Comparison of ENCODE assay signal across 14 mouse cellular contexts in genomic region chr4:82730248-82730887, GRCm38 (mm10). TPM values are rescaled to one million over a fixed set of nuclear protein-coding genes. Genes with fewer than 3 reads are reported as not detected.
DNase-seq lines count a peak whose midpoint lies in the region; ATAC-seq lines count a peak whose summit lies in the region.
"Had no signal": no experiment of that assay in that cellular context is flagged by ENCODE, and none has a peak within 500 bp of the region (broad histone marks: within the 10 kb centered on the region; RNA-seq: fewer than 3 reads in every experiment).

No protein-coding gene starts in this region.

- no peaks in the 10 kb centered on the region for H3K9me3 ChIP-seq in forebrain, embryonic 11.5 days (ENCODE audit: control insufficient read depth, low read length)
- H3K9me3 ChIP-seq in forebrain, embryonic 15.5 days, result no peaks in the 10 kb centered on the region
- no peaks in the 10 kb centered on the region for H3K9me3 ChIP-seq in hindbrain, embryonic 16.5 days (ENCODE audit: control insufficient read depth, low read length)
- H3K9me3 ChIP-seq in midbrain, embryonic 16.5 days (replicated peaks; ENCODE audit: control insufficient read depth, low read length, poor library complexity, severe bottlenecking), result no peaks in the 10 kb centered on the region
- H3K9me3 ChIP-seq: intestine, embryonic 15.5 days had no signal

- no peaks in the 10 kb centered on the region for H3K36me3 ChIP-seq in forebrain, embryonic 11.5 days (ENCODE audit: control insufficient read depth, insufficient read depth, low read length)
- H3K36me3 ChIP-seq in forebrain, embryonic 15.5 days, result no peaks in the 10 kb centered on the region
- no peaks in the 10 kb centered on the region for H3K36me3 ChIP-seq in hindbrain, embryonic 16.5 days (ENCODE audit: control insufficient read depth, insufficient read depth, low read length)
- H3K36me3 ChIP-seq in midbrain, embryonic 16.5 days (ENCODE audit: control insufficient read depth, insufficient read depth, low read length), result no peaks in the 10 kb centered on the region
- H3K36me3 ChIP-seq: intestine, embryonic 15.5 days had no signal

- H3K9ac ChIP-seq in forebrain, embryonic 11.5 days (ENCODE audit: low read length), result no peak overlapping the region
- no peak overlapping the region for H3K9ac ChIP-seq in forebrain, embryonic 15.5 days (replicated peaks)
- H3K9ac ChIP-seq in hindbrain, embryonic 16.5 days (ENCODE audit: low read depth, low read length), result no peak overlapping the region
- H3K9ac ChIP-seq in midbrain, embryonic 16.5 days (ENCODE audit: low read depth, low read length), result no peak overlapping the region
- H3K9ac ChIP-seq: intestine, embryonic 15.5 days; liver, postnatal 0 days had no signal

- WGBS in forebrain, embryonic 11.5 days, result 37% methylated on average over 5 of the region's 5 CpGs
- 18% methylated on average over 5 of the region's 5 CpGs for WGBS in forebrain, embryonic 15.5 days
- 25% methylated on average over 5 of the region's 5 CpGs for WGBS in hindbrain, embryonic 16.5 days
- 20% methylated on average over 5 of the region's 5 CpGs for WGBS in midbrain, embryonic 16.5 days

- no peak overlapping the region for H3K4me2 ChIP-seq in forebrain, embryonic 11.5 days (ENCODE audit: low read depth, low read length, severe bottlenecking)
- no peak overlapping the region for H3K4me2 ChIP-seq in forebrain, embryonic 15.5 days (replicated peaks)
- H3K4me2 ChIP-seq in hindbrain, embryonic 16.5 days (ENCODE audit: low read length), result no peak overlapping the region
- no peak overlapping the region for H3K4me2 ChIP-seq in midbrain, embryonic 16.5 days (ENCODE audit: low read length)
- H3K4me2 ChIP-seq: intestine, embryonic 15.5 days had no signal

- ATAC-seq in forebrain, embryonic 11.5 days (replicated peaks; ENCODE audit: low FRiP score), result peak; percentile 53; the same call in 1 of the 2 replicates
- ATAC-seq in forebrain, embryonic 15.5 days (replicated peaks), result no peak
- ATAC-seq in hindbrain, embryonic 16.5 days, result peak; percentile 90
- no peak for ATAC-seq in midbrain, embryonic 16.5 days
- ATAC-seq: intestine, embryonic 15.5 days; liver, postnatal 0 days had no signal

- H3K27ac ChIP-seq in forebrain, embryonic 11.5 days (ENCODE audit: low read depth, low read length), result peak overlapping the region; percentile 64
- peak overlapping the region; percentile 4; the same call in 1 of the 2 replicates for H3K27ac ChIP-seq in forebrain, embryonic 15.5 days (replicated peaks)
- no peak overlapping the region for H3K27ac ChIP-seq in hindbrain, embryonic 16.5 days (ENCODE audit: low read depth, low read length)
- peak overlapping the region; percentile 17; the same call in 1 of the 2 replicates for H3K27ac ChIP-seq in midbrain, embryonic 16.5 days (ENCODE audit: low read length)
- H3K27ac ChIP-seq: intestine, embryonic 15.5 days; macrophage had no signal

- H3K27me3 ChIP-seq in forebrain, embryonic 11.5 days (ENCODE audit: control insufficient read depth, insufficient read depth, low read length), result no peaks in the 10 kb centered on the region
- H3K27me3 ChIP-seq in forebrain, embryonic 15.5 days, result no peaks in the 10 kb centered on the region
- no peaks in the 10 kb centered on the region for H3K27me3 ChIP-seq in hindbrain, embryonic 16.5 days (replicated peaks; ENCODE audit: control insufficient read depth, insufficient read depth, low read length)
- no peaks in the 10 kb centered on the region for H3K27me3 ChIP-seq in midbrain, embryonic 16.5 days (ENCODE audit: control insufficient read depth, insufficient read depth, low read depth, low read length)
- H3K27me3 ChIP-seq: intestine, embryonic 15.5 days had no signal

- DNase-seq in forebrain, embryonic 11.5 days (ENCODE audit: low spot score), result no peak
- no peak for DNase-seq in right cerebral cortex, adult 2 months (ENCODE audit: low spot score in 2 of 2)
- DNase-seq in ovary, adult 18-20 months (ENCODE audit: low spot score), result no peak
- no peak for DNase-seq in ovary, postnatal 14 days (ENCODE audit: low spot score)
- DNase-seq: adrenal gland, postnatal 14 days; cerebellum, adult 9-11 months; gastrocnemius, postnatal 10 days; liver, postnatal 0 days; right cerebral cortex, postnatal 4 days had no signal

- no peaks in the 10 kb centered on the region; the same call in 1 of the 2 replicates for H3K4me1 ChIP-seq in forebrain, embryonic 11.5 days (replicated peaks; ENCODE audit: control insufficient read depth, insufficient read depth, low read length)
- peaks cover 6% of the 10 kb centered on the region; the same call in 1 of the 2 replicates for H3K4me1 ChIP-seq in forebrain, embryonic 15.5 days
- no peaks in the 10 kb centered on the region for H3K4me1 ChIP-seq in hindbrain, embryonic 16.5 days (ENCODE audit: control insufficient read depth, insufficient read depth, low read depth, low read length)
- no peaks in the 10 kb centered on the region for H3K4me1 ChIP-seq in midbrain, embryonic 16.5 days (ENCODE audit: control insufficient read depth, insufficient read depth, low read length)
- H3K4me1 ChIP-seq: intestine, embryonic 15.5 days had no signal

- no peak overlapping the region for H3K4me3 ChIP-seq in forebrain, embryonic 11.5 days (ENCODE audit: low read depth, low read length)
- H3K4me3 ChIP-seq in forebrain, embryonic 15.5 days, result no peak overlapping the region
- H3K4me3 ChIP-seq in hindbrain, embryonic 16.5 days (ENCODE audit: low read length), result no peak overlapping the region
- no peak overlapping the region for H3K4me3 ChIP-seq in midbrain, embryonic 16.5 days (ENCODE audit: low read depth, low read length)
- H3K4me3 ChIP-seq: intestine, embryonic 15.5 days had no signal

RNA-seq across cellular contexts. Expression of gene Nfib, which starts 24.8 kb away (rescaled TPM):
- 49.7 and 58.4 TPM in 2 replicates for polyA plus RNA-seq in forebrain, embryonic 11.5 days (2014; fragmentation: Nextera tagmentation; extraction: Ambion mirVana)
- 282 and 283 TPM in 2 replicates for polyA plus RNA-seq in forebrain, embryonic 15.5 days (2015; fragmentation: Nextera tagmentation; extraction: Ambion mirVana)
- 67.4 and 75.7 TPM in 2 replicates for polyA plus RNA-seq in hindbrain, embryonic 16.5 days (2015; fragmentation: Nextera tagmentation; extraction: Ambion mirVana)
- polyA plus RNA-seq in midbrain, embryonic 16.5 days (2015; fragmentation: Nextera tagmentation; extraction: Ambion mirVana), result 47.2 and 51.4 TPM in 2 replicates
- polyA plus RNA-seq: macrophage had no signal

Comparison
In these comparisons a context has a peak if more than half of its experiments do, and no peak if none do; other contexts are left out.
1. ATAC-seq: peak in forebrain, embryonic 11.5 days (single experiment) and hindbrain, embryonic 16.5 days (single experiment); none in forebrain, embryonic 15.5 days (single experiment) and midbrain, embryonic 16.5 days (single experiment).